Mouse (Mus musculus) ovary, postnatal 14 days (tissue): ENCODE results near the gene Tbxa2r.

Experiments used
- DNase-seq: peaks from one replicate; pipeline ENCODE4 v3.0.0; 2022; ENCODE audit warnings: low spot score

The Tbxa2r gene

DNA sequence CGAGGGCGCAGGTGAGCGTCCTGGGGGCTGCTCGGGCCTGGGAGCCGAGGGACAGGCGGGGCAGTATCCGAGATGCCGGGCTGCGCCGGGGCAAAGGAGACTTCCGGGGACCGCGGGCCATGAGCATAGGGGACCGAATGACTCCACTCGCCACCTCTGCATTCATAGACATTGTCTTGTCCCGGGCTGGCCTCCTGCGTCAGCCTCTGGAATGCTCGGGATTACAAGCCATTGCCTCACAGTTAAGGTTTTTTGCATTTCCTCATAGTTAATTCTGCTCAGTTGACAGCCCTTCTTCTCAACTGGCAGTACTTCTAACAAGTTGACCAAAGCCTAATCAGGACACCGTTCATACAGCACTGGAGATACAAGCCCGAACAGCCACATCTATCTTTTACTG lies 7.1 kb upstream of the Tbxa2r start:
- no peak for DNase-seq

- DNase-seq: no peak
These were observed 6.1 kb upstream of the Tbxa2r start for GRCm38 (mm10) chr10:81322444-81322843.

GRCm38 (mm10) chr10:81323141-81323775 lies 5.3 kb upstream of the Tbxa2r start:
- no peak for DNase-seq

DNA sequence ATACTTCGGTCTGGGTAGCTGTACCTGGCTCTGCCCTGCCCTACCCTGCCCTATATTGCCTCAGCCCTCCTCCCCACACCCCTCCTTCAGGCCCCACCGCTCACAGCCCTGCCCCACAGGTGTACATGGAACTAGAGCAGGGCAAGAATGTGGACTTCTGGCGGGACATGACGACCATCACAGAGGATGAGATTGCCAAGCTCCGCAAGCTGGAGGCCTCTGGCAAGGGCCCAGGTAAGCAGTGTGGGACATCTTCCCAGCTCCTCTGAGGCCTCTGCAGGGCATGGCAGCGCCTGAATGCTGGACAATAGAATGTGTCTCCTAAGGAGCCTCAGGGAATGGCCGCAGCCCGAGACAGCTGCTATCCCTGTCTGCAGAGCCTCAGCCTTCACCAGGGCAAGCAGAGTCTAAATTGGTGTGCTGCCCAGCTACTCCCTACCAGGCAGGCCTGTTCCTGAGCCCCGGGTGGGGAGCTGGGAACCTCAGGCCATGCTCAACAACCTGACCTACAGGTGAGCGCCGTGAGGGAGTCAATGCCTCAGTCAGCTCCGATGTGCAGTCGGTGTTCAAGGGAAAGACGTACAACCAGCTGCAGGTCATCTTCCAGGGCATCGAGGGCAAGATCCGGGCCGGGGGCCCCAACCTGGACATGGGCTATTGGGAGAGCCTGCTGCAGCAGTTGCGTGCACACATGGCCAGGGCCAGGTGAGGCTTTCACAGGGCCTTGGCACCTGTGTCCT lies 4.6 kb upstream of the Tbxa2r start:
- DNase-seq: no peak

DNA sequence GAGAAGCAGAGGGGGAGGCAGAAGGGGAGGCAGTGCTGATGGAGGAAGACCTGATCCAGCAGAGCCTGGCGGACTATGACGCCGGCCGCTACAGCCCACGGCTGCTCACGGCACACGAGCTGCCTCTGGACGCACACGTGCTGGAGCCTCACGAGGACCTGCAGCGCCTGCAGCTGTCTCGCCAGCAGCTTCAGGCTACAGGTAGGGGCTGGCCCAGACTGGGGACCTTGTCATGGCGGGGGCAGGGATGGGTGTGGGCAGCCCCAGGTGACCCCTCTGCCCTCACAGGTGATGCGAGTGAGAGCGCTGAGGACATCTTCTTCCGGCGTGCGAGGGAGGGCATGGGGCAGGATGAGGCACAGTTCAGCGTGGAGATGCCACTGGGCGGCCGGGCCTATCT lies 3.4 kb upstream of the Tbxa2r start:
- DNase-seq: no peak

GRCm38 (mm10) chr10:81325781-81326180 lies 2.8 kb upstream of the Tbxa2r start:
- no peak for DNase-seq

DNA sequence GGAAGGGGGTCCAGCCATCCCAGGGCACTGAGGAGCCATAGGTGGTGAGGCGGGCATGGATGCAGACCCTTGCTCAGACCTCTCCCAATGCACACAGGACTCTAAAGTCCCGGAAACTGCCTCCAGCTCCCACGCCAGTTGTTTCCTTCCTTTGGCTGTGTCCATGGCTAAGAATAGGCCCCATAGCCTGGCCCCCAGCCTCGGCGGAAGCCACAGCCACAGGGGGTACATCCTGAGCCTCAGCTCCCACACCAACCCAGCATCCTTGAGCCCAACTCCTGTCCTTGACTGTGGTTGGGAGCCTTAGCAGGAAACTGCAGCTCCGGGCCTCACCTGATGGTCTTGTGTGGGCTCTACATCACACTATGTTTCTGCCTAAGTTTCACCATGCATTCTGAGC lies 1.7 kb upstream of the Tbxa2r start:
- DNase-seq: no peak

GRCm38 (mm10) chr10:81327959-81328358 lies 572 bp upstream of the Tbxa2r start:
- no peak for DNase-seq

- no peak for DNase-seq
These were observed 854 bp downstream of the Tbxa2r start for GRCm38 (mm10) chr10:81329194-81329975.

GRCm38 (mm10) chr10:81330007-81330406 lies 1.5 kb downstream of the Tbxa2r start:
- no peak for DNase-seq

- DNase-seq: no peak
These were observed 3.7 kb downstream of the Tbxa2r start for GRCm38 (mm10) chr10:81332277-81332676.

DNA sequence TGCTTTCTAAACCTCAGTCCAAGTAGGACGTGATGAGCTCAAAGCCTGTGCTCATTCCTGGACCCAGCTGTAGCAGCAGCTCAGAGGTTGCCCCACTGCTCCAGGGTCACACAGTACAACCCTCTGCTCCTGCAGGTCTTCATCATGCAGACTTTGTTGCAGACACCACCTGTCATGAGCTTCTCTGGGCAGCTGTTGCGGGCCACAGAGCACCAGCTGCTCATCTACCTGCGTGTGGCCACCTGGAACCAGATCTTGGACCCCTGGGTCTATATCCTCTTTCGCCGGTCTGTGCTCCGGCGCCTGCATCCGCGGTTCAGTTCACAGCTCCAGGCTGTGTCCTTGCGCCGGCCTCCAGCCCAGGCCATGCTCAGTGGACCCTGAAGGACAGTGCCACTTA lies 5.8 kb downstream of the Tbxa2r start:
- DNase-seq: no peak

- no peak for DNase-seq
These were observed 7.1 kb downstream of the Tbxa2r start for GRCm38 (mm10) chr10:81335393-81336340.

DNA sequence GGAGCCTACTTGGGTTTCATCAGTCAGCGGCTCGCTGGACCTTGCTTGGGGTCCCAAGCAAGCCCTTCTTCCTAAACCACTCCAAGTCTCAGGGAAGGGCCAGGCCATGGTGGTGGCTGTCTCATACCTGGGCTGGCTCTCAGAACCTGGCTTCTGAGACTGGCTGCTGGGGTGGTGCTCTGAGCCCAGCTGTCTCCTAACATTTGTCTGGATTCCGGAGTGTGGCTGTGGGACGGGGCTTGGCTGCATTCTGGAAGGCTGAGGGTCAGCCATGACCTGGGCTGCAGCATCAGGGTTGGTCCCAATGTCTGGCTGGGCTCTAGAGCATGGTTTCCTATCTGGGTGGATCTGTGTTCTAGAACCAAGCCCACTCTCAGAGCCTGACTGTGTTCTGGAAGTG lies 8.0 kb downstream of the Tbxa2r start:
- DNase-seq: no peak

- DNase-seq: no peak
These were observed 12.2 kb downstream of the Tbxa2r start for GRCm38 (mm10) chr10:81340551-81341332.

- DNase-seq: no peak
These were observed 12.9 kb downstream of the Tbxa2r start for GRCm38 (mm10) chr10:81341333-81341949.

GRCm38 (mm10) chr10:81342686-81343505 lies 14.4 kb downstream of the Tbxa2r start, which contains the start of gene Gipc3:
TSS of gene Gipc3 (minus strand) at chr10:81343266.
- no peak for DNase-seq

DNA sequence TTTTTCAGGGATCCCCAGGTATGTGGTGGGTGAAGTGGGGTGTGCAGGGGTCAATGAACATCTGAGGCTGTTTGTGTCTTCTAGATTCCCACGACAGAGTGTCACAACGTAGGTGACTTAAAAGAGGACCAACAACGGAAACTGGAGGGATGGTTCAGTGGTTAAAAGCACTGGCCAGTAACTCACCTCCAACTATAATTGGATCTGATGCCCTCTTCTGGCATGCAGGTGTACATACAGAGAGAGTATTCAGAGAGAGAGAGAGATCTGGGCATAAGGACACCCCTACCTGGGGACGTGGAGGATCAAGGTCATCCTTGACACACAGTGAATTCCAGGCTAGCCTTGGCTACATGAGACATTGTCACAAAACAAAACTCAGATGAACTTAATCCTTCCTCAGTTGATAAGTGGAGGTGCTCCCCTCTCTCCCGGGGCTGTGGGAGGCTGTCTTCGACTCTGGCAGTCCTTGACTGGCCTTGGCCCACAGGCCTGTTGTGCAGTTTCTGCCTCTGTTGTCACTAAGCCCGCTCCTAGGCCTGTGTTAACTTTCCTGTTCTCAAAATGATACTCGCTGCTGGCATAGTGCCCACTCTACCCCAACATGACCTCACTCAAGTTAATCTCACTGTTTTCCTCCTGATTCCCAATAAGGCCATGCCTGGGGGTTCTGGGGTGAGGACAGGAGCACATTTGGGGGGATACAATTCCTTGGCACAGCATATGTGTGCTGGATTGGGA lies 16.1 kb downstream of the Tbxa2r start:
- no peak for DNase-seq

DNA sequence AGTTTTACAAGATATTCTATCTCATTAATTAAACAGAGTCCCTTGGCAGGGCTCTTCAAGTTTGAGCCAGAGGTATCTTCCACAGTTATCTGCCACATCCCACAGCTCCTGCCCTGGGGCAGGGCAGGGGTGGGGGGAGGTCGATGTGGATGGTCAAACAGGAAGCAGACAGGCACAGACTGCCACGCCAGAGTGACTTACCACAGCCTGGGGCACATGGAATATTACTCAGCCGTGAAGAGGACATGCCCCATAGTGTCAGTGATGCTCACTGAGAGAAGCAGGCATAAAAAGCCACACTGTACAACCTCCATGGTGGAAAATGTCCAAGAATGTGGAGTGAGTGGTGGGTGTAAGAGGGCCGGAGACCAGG lies 16.6 kb downstream of the Tbxa2r start:
- no peak for DNase-seq
